Mouse (Mus musculus) spleen, embryonic (tissue): ENCODE results near the gene Ankrd27.

ENCODE experiments used
- CTCF ChIA-PET: fragments of 350-600 bp; sonication (Branson Sonifier 250); formaldehyde crosslinking; loops from one replicate; lab custom pipeline; 2022; lab: Charles Lee

Ankrd27 gene

DNA sequence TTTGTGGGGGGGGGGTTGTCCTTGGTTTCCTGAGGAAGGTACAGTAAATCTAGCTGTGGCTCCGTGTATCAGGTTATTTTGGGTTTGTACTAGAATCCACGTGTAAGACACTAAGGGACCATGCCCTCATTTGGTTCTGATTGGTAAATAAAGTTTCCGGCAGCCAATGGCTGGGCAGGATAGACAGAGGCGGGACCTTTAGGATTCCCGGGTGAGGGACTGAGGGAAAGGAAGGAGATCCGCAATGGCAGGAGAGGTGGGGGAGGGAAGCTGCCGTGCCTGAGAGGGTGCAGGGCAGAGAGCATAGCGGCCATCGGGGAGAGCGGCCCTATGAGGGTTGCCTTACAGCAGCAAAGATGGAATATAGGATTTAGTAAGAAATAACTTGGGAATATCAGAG lies 101.2 kb downstream of the Ankrd27 start:
- CTCF ChIA-PET, result no interaction called here

DNA sequence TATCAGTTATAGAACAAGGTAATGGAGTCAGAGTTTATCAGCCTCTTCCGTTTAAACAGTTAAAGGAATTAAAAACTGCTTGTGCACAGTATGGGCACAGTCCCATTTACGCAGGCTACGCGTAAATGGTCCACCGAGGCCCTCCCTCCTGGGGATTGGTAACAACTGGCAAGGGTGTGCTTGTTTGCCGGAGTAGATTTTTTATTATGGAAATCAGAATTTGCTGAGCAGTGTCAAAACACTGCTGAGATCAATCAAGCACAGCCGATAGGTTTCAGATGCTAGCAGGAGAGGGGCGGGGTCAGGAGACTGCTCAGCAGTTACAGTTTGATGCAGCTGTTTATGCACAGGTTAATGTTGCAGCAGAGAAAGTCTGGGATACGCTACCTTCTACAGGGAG lies 102.2 kb downstream of the Ankrd27 start:
- CTCF ChIA-PET, result no interaction called here
